ENCODE assay signal across 12 mouse cellular contexts in genomic region chr3:106495346-106496044, GRCm38 (mm10). TPM values are rescaled to one million over a fixed set of nuclear protein-coding genes. Genes with fewer than 3 reads are reported as not detected.
A peak's percentile ranks its signal among the peaks of the same experiment; 100 is the strongest.
DNase-seq lines count a peak whose midpoint lies in the region; ATAC-seq lines count a peak whose summit lies in the region.
"Had no signal": no experiment of that assay in that cellular context is flagged by ENCODE, and none has a peak within 500 bp of the region (broad histone marks: within the 10 kb centered on the region; RNA-seq: fewer than 3 reads in every experiment).

No protein-coding gene starts in this region.

- no peak overlapping the region for H3K4me2 ChIP-seq in heart, embryonic 15.5 days

- no peak overlapping the region for H3K4me3 ChIP-seq in heart, embryonic 15.5 days

- H3K9ac ChIP-seq in heart, embryonic 15.5 days: no peak overlapping the region

- DNase-seq in heart, adult 9 months (ENCODE audit: low spot score in 2 of 2): no peak
- peak; percentile 70 for DNase-seq in MEL-GATA-1-ER (ENCODE audit: extremely low read depth, low read depth)
- peak; percentile 12 for DNase-seq in induced T-regulatory cell, adult 2 months (ENCODE audit: low read depth)
- DNase-seq in spleen, adult 12 weeks (ENCODE audit: low spot score): no peak
- DNase-seq in adipocyte (ENCODE audit: low spot score): no peak
- DNase-seq in layer of hippocampus, postnatal 14 days (ENCODE audit: low spot score in 2 of 2): no peak
- DNase-seq: adrenal gland, postnatal 14 days; cerebellum, adult 9-11 months; kidney, adult 11 months; spleen, adult 18-20 months had no signal

- H3K36me3 ChIP-seq in heart, embryonic 15.5 days: no peaks in the 10 kb centered on the region

- peaks cover 19% of the 10 kb centered on the region for H3K4me1 ChIP-seq in heart, embryonic 15.5 days (replicated peaks)

- H3K27me3 ChIP-seq in heart, embryonic 15.5 days: no peaks in the 10 kb centered on the region

- no peak for ATAC-seq in heart, embryonic 15.5 days (replicated peaks; ENCODE audit: insufficient number of reproducible peaks, insufficient read depth, low FRiP score, low read depth)
- ATAC-seq in megakaryocyte, adult 5-6 weeks (ENCODE audit: poor library complexity, severe bottlenecking): peak; percentile 65

- H3K9me3 ChIP-seq in heart, embryonic 15.5 days (replicated peaks): no peaks in the 10 kb centered on the region

- peak overlapping the region; percentile 56 for H3K27ac ChIP-seq in heart, embryonic 15.5 days

- WGBS in heart, embryonic 15.5 days: 79% methylated on average over 1 of the region's 1 CpGs

RNA-seq across cellular contexts. Expression of gene Dennd2d, which starts 13.3 kb away (rescaled TPM):
- polyA plus RNA-seq in heart, embryonic 15.5 days (2015; fragmentation: Nextera tagmentation; extraction: Ambion mirVana): 1.4 and 6.7 TPM in 2 replicates
- 10.6 and 14.0 TPM in 2 replicates for total RNA-seq in megakaryocyte, adult 5-6 weeks (2015)
- 20.3 and 20.7 TPM in 2 replicates for total RNA-seq in megakaryocyte, adult 5-6 weeks (2017)
- total RNA-seq in layer of hippocampus, postnatal 14 days (2021): under 1 TPM; 0.10 to 0.60 TPM

RNA-seq across cellular contexts. Expression of gene Dram2, which starts 52.1 kb away (rescaled TPM):
- polyA plus RNA-seq in heart, embryonic 15.5 days (2015; fragmentation: Nextera tagmentation; extraction: Ambion mirVana): 60.0 and 70.3 TPM in 2 replicates
- total RNA-seq in megakaryocyte, adult 5-6 weeks (2015): 78.6 and 107 TPM in 2 replicates
- 72.5 and 94.8 TPM in 2 replicates for total RNA-seq in megakaryocyte, adult 5-6 weeks (2017)
- 10 to 100 TPM; 42.5 to 44.7 TPM for total RNA-seq in layer of hippocampus, postnatal 14 days (2021)

RNA-seq across cellular contexts. Expression of gene Cept1, which starts 52.1 kb away (rescaled TPM):
- polyA plus RNA-seq in heart, embryonic 15.5 days (2015; fragmentation: Nextera tagmentation; extraction: Ambion mirVana): 29.0 and 32.9 TPM in 2 replicates
- total RNA-seq in megakaryocyte, adult 5-6 weeks (2015): 69.6 and 74.0 TPM in 2 replicates
- 104 and 122 TPM in 2 replicates for total RNA-seq in megakaryocyte, adult 5-6 weeks (2017)
- total RNA-seq in layer of hippocampus, postnatal 14 days (2021): 10 to 100 TPM; 35.5 to 40.2 TPM

Comparison
In these comparisons a context has a peak if more than half of its experiments do, and no peak if none do; other contexts are left out.
1. DNase-seq: peak in MEL-GATA-1-ER (single experiment) and induced T-regulatory cell, adult 2 months (single experiment); none in heart, adult 9 months (0 of 2), spleen, adult 12 weeks (single experiment), adipocyte (single experiment) and layer of hippocampus, postnatal 14 days (0 of 2).
2. RNA of gene Dennd2d, which starts 13.3 kb away (total RNA-seq): 10.6 to 20.7 TPM in megakaryocyte, adult 5-6 weeks; 0.10 to 0.60 TPM in layer of hippocampus, postnatal 14 days; every median in the first group is over 4 times any median in the second.